Mouse (Mus musculus) mature B cell (primary cell): ENCODE data around the gene Olfr658.

Source experiments
- in situ Hi-C: fragments of 300-500 bp; cut with MboI; formaldehyde crosslinking; loops from 2 replicates; pipeline ENCODE4 v1.14.3; 2019

Olfr658 gene

DNA sequence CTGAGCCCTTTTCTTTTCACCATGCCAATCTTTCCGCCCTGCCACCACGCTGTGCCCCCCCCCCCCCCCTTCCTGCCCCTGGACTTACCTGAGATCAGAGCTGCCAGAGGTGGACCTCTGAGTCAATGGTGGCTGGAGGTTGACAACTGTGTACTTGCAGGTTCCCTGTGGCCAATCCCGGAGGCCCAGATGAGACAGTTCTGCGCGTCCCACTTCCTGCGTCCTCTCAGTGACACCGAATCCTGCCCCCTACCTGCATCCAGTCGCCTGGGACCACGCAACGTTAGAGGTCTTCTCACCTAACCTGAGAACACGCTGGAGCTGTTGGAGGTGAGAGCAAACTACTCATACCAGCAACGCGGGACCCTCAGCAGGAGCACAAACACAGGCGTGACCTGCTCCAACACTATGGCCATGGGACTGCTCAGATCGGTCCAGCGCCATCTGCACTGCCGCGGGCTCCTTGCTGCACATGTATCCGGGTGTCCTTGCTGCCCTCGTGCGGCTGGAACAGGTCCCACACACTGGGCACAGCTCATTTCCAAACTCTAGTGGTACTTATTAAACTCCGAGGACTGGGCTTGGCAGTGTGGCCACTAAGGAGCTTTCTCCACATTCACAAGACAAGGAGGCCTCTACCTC is at the start of gene Olfr658:
Gene Olfr658 (minus strand): TSS at position 465 of the 642 bp plus-strand sequence.
- in situ Hi-C loops: no loop called here

DNA sequence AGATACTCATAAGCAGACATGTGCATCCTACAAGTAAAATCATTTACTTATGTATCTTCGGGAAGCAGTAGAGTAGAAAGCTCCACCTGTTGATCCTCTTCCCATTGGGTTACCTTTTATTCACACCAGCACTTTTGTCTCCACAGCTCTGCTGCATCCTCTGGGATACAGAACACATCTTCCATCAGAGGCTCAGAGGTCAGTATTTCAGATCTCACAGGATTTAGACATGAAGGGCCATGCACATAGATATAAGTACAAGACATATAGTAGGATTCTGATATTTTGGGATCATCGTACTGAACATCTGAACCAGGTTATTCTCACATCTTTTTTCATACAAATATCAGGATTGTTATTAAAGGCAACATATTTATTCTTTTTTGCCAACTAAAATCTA is 39.1 kb upstream of the Olfr658 start, which contains the start of gene Olfr661:
Gene Olfr661 (plus strand): TSS at position 301 of the 400 bp plus-strand sequence.
- in situ Hi-C loops: no loop called here

DNA sequence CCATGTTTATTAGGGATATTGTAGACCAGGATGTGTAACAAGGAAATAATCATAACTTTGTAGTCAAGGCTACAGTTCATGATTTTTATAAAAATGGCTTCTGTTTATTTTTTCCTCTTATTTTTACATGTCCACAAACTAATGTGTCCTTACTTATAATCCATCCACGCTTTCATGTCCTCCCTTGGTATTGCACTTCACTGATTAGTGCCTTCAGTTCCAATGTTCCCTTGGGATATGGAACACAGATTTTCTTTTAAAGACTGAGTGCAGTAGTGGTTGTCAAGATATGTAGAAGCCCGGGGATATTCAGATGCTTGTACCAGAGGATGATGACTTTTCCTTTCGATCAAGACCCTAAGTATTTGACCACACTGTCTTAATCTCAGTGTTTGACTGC is 19.3 kb upstream of the Olfr658 start, which contains the start of gene Olfr659:
Gene Olfr659 (plus strand): TSS at position 301 of the 400 bp plus-strand sequence.
- in situ Hi-C loops: no loop called here

DNA sequence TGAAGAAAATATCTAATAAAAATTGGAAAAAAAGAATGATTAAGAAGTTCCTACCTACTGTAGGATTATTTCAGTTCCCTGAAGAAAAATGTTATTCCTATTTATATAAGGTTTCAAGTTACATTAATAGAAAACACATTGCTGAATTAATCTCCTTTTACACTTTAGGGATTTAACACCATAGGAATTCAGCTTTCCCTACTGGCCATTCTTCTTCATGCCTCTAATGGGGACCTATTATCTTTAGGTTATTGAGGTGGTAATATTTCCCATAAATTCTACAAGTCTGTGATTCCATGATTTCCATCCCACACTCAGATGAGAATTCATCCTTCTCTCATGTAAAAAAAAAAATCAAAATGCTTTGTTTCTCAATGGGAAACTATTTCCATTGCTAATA is 22.6 kb downstream of the Olfr658 start, which contains the start of gene Olfr657:
Gene Olfr657 (plus strand): TSS at position 301 of the 400 bp plus-strand sequence.
- in situ Hi-C loops: loop anchor here (25.0 kb wide), 1 partner anchor 437 kb away; the partner anchor contains the start of genes Olfr648 and Olfr649

DNA sequence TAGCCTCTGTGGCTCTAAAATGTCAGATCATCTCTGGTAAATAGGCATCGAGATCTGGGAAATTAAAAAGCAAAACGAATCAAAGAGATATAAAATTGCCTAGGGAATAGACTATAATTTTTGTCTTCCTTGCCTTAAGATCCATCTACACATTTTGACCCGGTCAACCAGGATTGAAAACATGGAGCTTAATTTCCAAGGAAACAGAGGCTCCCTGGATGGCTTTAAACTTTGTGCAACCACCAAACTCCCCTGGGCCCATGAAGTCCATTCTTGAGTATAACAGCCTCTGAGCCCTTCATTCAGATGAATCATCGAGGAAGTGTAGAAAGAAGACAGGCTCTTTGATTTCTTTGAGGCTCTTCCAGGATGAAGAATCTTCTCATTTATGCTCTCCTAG is 33.5 kb downstream of the Olfr658 start, which contains the start of gene Olfr656:
Gene Olfr656 (plus strand): TSS at position 301 of the 400 bp plus-strand sequence.
- in situ Hi-C loops: loop anchor here (25.0 kb wide), 1 partner anchor 426 kb away; the partner anchor contains the start of genes Olfr648 and Olfr649

DNA sequence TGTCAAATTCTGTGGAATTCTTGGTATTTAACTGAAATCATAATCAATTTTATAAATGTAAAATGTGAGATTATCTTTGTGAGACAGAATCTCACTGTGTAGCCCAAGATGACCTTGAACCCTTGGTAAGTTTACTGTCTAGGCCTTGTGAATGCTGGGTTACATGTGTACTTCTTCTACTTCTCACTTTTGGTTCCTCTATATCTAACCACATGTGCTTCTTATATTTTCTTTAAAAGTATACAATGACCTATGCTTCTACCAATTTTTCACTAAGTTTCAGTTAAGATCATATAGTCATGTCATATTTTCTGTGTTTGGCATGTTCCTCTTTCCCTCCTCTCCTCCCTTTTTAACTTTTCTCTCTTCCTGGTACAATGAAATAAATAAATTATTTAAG is 42.4 kb downstream of the Olfr658 start:
- in situ Hi-C loops: loop anchor here (25.0 kb wide), 1 partner anchor 417 kb away; the partner anchor contains the start of genes Olfr648 and Olfr649

DNA sequence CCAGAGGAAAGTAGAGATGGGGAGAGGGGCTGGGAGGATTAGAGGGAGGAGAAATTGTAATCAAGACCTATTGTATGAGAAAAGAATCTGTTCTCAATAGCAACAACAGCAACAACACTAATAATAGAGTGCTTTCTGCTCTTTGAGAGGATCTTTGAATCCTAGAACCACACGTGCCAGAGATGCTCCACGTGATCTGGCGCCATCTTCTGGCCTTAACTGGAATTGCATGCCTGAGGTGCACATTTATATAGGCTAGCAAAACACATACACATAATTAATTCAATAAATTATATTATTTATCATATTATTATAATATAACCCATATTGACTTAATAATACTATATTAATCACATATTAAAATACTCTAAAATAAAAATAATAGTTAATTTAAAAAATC is 43.9 kb downstream of the Olfr658 start:
- in situ Hi-C loops: loop anchor here (25.0 kb wide), 1 partner anchor 416 kb away; the partner anchor contains the start of genes Olfr648 and Olfr649

DNA sequence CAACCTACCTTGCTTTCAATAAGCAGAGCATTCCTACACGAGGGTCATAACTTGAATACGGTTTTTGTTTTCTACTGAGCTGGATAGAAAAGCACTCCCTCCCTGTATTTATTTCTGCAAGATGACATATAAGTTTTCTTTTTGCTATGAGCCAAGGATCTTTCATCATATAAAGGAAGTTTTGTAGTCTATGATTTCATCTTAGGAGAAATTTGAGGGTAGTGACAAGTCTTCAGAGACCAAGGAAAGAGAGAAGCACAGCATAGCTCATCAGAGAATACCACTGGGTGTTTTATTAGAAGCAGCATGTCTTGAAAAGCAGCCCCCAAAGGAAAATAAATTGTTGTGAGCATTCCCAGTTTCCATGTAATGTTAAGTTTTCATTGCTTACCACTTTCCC is 45.4 kb downstream of the Olfr658 start, which contains the start of gene Olfr655:
Gene Olfr655 (minus strand): TSS at position 101 of the 400 bp plus-strand sequence.
- in situ Hi-C loops: loop anchor here (25.0 kb wide), 1 partner anchor 414 kb away; the partner anchor contains the start of genes Olfr648 and Olfr649
